Mouse (Mus musculus) thymus, adult 2 months (tissue): ENCODE data around the gene Ttll3.

ENCODE experiments used
- CTCF ChIP-seq: fragments of 200-500 bp; IDR thresholded peaks from 2 replicates; pipeline ENCODE4 v1.5.1; 2012; ENCODE audit warnings: mild to moderate bottlenecking, control low read depth, low read length, moderate library complexity, borderline replicate concordance; ENCODE audit not compliant: control insufficient read depth, poor library complexity, insufficient read depth; ENCODE audit errors: extremely low read depth
- POLR2A ChIP-seq: fragments of 200-500 bp; IDR thresholded peaks from 2 replicates; pipeline ENCODE4 v1.6.1; 2012; ENCODE audit warnings: mild to moderate bottlenecking, low read length, control low read depth, moderate library complexity; ENCODE audit not compliant: control insufficient read depth, poor library complexity, insufficient read depth; ENCODE audit errors: extremely low read depth

- TF ChIP-seq POLR2A (no peak), CTCF (no peak)
These were observed 45.6 kb downstream of the Ttll3 start for GRCm38 (mm10) chr6:113434691-113435090.
